Mouse (Mus musculus) embryonic fibroblast, embryonic 13.5 days (primary cell): ENCODE measurements at regions not wholly inside any gene's neighbourhood (a gene's known extent, or its start where the extent isn't known, plus 50 kb on each side); places are given as distances from the start of the nearest gene placed in this dataset.

Experiments used
- CTCF ChIP-seq: IDR thresholded peaks from 2 replicates; pipeline ENCODE4 v1.5.1; 2011; ENCODE audit warnings: mild to moderate bottlenecking, control low read depth, low read length, moderate library complexity, borderline replicate concordance; ENCODE audit not compliant: insufficient read depth
- POLR2A ChIP-seq: IDR thresholded peaks from 2 replicates; pipeline ENCODE4 v1.6.1; 2011; ENCODE audit warnings: low read depth, mild to moderate bottlenecking, control low read depth, low read length, moderate library complexity

DNA sequence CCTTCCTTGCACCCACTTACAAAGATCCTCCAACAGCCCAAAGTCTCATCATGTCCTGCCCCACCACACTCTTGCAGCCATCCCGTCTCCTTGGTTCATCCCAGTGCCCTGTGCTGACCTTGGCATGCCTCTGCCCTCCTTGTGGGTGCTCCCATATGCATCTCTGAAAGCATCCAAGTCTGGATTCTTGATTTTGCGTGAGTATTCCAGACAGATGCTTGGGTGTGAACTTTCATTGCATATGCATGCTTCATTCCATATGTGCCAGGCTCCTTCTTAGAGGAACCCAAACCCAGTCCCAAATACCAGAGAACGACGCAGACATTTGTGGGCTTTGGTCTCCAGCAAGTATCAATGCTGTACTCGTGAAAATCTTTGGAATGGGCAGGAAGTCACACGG is 78.8 kb upstream of the Cplx2 start:
- no peak for TF ChIP-seq POLR2A
- TF ChIP-seq CTCF = no peak
